Mouse (Mus musculus): ENCODE results near the gene AC153137.1. TPM values are rescaled to one million over a fixed set of nuclear protein-coding genes. Genes with fewer than 3 reads are reported as not detected.

Gene AC153137.1
- polyA plus RNA-seq, 1 experiment, result not detected

DNA sequence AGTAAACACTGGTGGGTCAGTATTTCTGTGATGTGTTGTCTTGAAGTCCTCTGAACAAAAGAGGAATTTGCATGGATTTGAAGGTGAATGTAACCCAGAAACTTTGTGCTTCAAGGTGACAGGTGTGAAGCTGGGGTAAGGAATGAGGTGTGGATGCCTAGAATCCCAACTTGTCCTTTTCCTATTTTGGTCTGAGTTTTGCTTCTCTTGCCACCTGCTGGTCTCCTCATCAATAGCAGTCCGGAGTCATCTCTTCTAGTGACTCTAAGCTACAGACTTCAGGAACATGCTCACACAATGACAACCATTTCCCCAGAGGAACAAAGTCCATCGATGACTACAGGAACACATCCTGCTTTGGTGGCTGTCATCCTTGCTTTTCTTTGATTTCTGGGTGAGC, 46.9 kb downstream of the AC153137.1 start:
- Histone ChIP-seq H3K4me3 (replicated peaks; ENCODE audit: control insufficient read depth, low read depth, low read length) (no peak overlapping the region), H3K27ac (ENCODE audit: control insufficient read depth, insufficient read depth, low read depth, low read length, poor library complexity) (no peak overlapping the region), H3K4me1 (ENCODE audit: control insufficient read depth, insufficient read depth, low read length) (no peaks in the 10 kb centered on the region; the same call in 1 of the 2 replicates)
- 48% methylated on average over 2 of the region's 2 CpGs for WGBS
- TF ChIP-seq POLR2A (IDR thresholded peaks at IDR 0.05; ENCODE audit: borderline replicate concordance, control insufficient read depth, low read depth, low read length) (no peak), CTCF (IDR thresholded peaks at IDR 0.05; ENCODE audit: control insufficient read depth, insufficient read depth, low read length) (no peak)

DNA sequence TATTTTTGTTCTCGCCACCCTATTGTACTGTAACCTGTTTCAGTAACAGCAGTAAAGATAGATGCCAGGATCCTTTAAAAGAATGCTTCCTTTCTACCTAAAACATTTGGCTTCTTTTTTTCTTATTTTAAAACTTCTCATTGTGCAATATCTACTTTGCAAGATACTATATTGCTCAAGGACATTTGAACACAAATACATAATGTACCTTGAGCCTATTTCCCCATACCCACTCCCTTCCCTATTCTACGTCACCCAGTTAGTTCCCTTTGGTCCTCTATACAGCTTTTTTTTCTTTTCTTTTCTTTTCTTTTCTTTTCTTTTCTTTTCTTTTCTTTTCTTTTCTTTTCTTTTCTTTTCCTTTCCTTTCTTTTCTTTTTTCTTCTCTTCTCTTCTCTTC, 47.6 kb downstream of the AC153137.1 start:
- no peak overlapping the region for H3K4me3 ChIP-seq (replicated peaks; ENCODE audit: control insufficient read depth, low read depth, low read length)
- TF ChIP-seq POLR2A (IDR thresholded peaks at IDR 0.05; ENCODE audit: borderline replicate concordance, control insufficient read depth, low read depth, low read length) (no peak), CTCF (IDR thresholded peaks at IDR 0.05; ENCODE audit: control insufficient read depth, insufficient read depth, low read length) (no peak)
- 47% methylated on average over 2 of the region's 2 CpGs for WGBS
- no peak overlapping the region for H3K27ac ChIP-seq (ENCODE audit: control insufficient read depth, insufficient read depth, low read depth, low read length, poor library complexity)
- no peaks in the 10 kb centered on the region; the same call in 1 of the 2 replicates for H3K4me1 ChIP-seq (ENCODE audit: control insufficient read depth, insufficient read depth, low read length)

Other genes starting within 250 kb of the AC153137.1 start
- 23.3 and 31.2 TPM in 2 replicates for gene Phf3, start 104.0 kb downstream of the AC153137.1 start, polyA plus RNA-seq (2011; ENCODE audit: insufficient read depth, insufficient read length, low replicate concordance, missing spikeins)
- gene Lgsn, start 198.4 kb upstream of the AC153137.1 start, polyA plus RNA-seq (2011; ENCODE audit: insufficient read depth, insufficient read length, low replicate concordance, missing spikeins), result not detected in 2 replicates
- not detected in 2 replicates for gene 4931428L18Rik, start 244.7 kb upstream of the AC153137.1 start, polyA plus RNA-seq (2011; ENCODE audit: insufficient read depth, insufficient read length, low replicate concordance, missing spikeins)
- not detected in 2 replicates for gene Pih1d3, start 244.9 kb upstream of the AC153137.1 start, polyA plus RNA-seq (2011; ENCODE audit: insufficient read depth, insufficient read length, low replicate concordance, missing spikeins)